Mouse (Mus musculus) yolk sac, embryonic 10.5 days (tissue): Measurements from ENCODE around the gene Apbb2.

ENCODE experiments used
- DNase-seq: peaks from one replicate; pipeline ENCODE4 v3.0.0-alpha.2; 2017; ENCODE audit warnings: low spot score

Gene Apbb2

DNA sequence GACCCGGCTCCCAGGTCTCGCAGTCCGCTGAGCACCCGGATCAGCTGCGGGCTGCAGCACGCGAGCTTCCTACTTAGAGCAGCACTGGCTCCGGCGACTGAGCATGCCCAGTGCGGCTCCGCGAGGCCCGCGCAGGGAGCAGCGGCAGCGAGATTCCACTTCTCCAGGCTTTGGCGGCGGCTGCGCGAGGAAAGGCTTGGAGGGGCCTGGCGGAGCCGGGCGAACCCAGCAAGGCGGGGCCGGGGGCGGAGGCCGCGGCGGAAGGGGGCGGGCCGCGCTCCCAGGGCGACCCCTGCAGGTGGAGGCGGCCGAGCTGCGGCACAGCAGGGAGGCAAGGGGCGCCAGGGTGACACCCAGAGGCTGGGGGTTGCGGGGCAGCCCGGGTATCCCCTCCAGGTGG, at the start of gene Apbb2:
Gene Apbb2 (minus strand): TSS at position 188 of the 400 bp plus-strand sequence.
- DNase-seq, result peak; percentile 95

DNA sequence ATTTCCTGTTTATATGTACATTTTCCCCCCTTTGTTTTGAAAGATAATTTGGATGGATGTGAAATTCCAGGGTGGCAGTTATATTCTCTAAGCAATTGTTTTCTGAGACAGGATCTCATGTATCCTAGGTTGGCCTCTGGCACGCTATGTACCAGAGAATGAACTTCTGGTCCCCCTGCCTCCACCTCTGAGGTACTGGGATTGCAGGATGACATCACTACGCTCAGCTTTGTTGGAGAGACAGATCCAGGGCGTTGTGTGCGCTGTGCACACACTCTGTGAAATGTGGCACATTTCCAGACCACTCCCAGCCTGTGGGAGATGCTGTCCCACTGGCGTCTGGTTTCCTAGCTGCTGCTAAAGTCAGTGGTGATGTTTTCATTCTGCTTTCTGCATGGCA, 35.6 kb upstream of the Apbb2 start:
- no peak for DNase-seq

DNA sequence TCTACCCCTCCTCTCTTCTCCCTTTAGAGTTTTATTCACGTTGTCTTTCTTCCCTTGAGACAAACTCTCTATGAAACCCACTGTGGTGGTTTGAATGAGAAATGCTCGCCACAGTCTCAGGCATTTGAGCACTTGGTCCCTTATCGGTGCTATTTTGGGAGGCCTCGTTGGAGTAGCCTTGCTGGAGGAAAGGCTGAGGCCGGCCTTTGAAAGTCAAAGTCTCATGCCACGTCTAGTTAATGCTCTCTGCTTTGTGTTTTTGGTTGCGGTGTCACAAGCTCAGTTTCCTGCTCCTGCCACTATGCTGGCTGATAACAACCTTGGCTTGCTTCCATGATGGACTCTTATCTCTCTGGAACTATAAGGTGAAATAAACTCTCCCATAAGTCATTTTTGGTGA, 28.9 kb upstream of the Apbb2 start:
- no peak for DNase-seq

DNA sequence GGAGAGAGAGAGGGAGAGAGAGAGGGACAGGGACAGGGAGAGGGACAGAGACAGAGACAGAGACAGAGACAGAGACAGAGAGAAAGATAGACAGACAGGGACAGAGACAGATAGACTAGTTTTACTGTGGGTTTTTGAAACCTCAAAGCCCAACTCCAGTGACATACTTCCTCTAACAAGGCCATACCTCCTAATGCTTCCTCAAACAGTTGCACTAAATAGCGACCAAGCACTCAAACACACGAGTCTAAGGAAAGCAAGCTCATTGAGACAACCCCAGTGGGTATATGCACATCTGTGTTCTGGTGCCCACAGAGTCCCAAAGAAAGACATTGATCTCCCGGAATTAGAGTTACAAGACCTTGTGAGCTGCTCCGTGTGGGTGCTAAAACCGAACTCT, 24.7 kb upstream of the Apbb2 start:
- no peak for DNase-seq

DNA sequence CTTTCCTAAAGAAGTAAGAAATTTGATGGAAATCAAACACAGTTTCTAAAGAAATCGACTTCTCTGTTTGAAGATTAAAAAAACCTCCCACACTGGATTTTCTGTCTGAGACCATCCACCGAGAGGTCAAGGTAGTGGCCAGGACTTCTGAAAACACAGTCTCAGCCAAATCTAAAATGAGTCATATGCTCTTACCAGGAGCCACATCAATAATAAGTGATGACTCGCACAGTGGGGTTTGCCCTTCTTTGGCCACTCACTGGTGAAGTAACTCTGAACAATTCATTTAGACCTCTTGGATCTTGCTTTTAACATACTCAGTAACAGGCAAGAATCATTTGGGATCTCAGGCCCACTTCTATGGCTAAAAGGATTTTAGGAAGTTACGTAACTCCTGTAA, 23.6 kb upstream of the Apbb2 start:
- no peak for DNase-seq

DNA sequence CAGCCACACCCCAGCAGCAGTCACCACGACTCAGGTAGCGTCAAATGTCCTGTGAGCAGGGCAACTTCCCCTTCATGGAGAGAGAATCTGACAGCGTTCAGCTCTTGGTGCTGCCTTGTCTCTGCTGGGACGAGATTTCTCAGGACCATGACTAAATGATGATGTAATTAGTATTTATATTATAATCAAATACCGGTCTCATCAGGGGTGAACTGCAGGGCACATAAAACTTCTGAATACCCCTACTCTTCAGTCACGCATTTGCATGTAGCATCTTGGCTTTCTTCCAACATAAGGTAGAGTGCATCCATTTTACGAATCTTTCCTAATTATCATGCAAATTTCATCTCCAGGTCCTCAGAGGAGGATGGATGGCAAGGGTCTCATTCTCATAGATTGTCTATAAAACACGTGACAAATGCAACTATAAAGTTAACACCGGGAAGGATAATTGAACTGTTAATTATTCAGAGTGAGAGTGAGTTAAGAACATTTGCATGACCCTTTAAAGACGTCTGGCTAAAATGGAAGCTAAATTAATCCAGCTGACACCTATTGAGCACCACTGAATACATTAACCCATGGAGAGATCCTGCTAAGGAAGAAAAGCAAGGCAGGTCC, 17.0 kb upstream of the Apbb2 start:
- no peak for DNase-seq

DNA sequence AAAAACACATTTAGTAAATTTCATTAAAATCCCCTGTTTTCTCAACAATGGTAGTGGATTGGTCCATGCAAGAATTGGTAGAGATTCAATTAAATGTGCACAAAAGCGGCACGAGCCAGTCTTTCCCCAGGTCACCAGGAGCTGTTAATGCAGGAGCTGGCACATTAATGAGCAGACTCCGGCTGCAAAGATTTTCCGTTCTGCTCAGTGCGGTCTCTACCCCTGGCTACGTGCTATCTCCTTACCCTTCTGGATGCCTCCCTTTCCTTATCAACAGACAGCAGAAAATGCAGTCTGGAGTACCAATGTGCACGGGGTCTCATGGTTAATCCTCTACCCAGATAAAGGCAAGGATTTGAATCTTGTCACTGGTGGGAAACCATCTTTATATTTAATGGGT, 9.2 kb upstream of the Apbb2 start:
- no peak for DNase-seq

DNA sequence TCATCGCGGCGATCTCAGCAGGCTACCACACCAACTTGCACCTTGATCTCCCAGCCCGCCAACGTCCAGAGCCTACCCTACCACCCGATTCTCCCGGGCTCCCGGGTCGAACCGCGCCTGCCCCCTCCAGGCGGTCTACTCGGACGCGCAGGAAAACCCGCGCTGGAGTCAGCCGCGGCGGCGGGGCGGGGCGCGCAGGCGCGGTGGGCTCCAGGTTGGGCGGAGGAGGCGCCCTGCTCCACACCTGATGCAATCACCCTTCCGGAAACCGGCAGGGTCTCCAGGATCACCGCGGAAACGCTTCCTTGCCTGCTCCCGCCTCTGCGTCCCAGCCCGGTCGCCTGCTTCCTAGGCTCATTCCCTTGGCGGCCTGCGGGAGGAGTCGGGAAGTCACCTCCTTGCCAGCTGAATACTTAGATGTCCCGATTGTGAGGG, 1.6 kb upstream of the Apbb2 start:
- DNase-seq, result peak; percentile 92

DNA sequence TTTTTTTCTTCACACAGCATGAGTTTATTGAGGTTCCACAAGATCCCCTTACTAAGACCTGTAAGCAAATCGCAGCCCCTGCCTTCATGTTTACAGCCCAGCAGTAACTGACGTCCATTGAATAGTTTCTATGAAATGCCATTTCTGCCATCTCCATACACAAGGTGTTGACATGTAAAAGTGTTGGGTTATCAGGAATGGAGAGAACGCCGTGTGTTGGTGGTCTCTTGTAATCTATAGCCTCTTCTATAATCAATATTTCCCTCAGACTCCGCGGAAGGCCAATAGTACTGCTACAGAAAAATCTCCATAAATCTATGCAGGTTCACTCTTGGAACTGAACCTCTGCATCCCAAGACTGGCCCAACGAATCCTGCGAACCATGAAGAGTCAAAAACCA, 1.1 kb upstream of the Apbb2 start:
- DNase-seq, result no peak

DNA sequence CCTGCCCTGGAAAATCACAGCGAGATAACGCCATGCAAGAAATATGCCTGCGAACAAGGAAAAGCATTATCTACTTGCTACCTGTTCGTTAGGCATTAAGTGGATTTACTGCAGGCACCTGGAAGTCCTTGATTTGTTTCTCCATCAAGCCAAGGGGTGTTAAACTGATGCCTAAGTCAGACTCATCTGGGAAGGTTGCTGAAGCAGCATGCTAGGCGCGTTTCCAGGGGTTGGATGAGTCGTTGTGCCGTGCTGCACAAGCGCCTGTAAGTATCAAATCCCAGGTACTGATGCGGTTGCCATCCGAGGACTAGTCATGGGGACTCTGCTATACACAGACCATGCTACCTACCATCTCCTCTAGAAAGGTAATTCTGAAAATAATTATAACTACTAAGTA, 611 bp upstream of the Apbb2 start:
- DNase-seq, result no peak

DNA sequence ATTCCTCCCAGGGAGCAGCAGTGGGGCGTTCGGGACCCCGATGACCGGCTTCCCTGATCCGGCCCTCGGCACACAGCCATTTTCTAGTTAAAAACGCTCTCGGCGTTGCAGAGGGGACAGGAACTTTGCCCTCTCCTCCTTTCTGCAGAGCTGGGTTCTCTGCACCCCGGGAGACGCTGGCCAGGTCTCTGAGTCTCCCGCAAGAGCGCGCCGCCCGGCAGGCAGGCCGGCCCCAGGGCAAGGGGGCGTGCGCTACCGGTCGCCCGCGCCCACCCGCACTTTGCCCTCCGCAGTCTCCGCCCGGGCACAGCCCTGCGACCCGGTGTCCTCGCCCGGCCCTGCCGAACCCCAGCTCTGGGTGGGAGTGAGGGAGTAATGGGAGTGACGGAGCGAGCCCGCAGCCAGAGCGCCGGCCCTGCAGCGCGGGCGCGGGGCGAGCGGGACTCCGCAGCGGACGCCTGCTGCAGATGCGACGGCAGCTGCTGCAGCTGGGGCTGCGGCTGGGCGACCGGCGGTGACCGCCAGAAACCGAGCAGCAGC, 593 bp downstream of the Apbb2 start:
- peak; percentile 80 for DNase-seq

DNA sequence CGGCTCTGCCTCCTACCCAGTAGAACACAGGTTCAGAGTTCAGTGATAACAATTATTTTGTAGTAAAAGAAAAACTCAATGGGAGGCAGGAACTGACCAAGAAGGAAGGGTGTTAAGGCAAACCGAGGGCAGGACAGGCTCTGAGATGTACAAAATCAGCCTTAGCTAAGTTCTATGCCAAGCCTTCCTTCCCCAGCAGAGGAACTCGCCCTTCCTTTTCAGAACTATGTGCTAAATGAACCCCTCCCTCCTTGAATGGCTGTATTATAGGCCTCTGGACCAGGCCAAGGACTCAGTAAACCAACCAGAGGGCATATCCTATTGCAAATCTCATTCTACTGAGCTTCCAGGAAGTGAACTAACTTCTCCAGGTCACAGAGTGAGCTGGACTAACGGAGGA, 3.6 kb downstream of the Apbb2 start:
- DNase-seq, result no peak

DNA sequence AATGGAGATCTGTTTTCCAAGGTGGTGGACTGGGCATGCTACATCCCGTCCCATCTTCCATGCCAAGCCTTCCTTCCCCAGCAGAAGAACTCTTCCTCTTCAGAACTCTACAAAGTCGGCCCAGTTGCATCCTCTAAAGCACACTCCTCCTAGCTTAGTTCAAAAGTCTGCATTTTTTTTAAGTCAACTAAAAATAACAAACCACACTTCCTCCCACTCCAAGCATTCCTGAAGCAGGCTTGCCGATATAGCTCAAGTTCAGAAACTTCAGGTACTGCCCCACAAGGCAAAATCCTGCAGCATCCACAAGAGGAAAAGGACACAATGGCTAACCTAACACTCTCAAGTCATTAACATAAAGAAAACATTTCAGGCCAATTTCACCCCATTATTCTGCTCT, 4.9 kb downstream of the Apbb2 start:
- no peak for DNase-seq

DNA sequence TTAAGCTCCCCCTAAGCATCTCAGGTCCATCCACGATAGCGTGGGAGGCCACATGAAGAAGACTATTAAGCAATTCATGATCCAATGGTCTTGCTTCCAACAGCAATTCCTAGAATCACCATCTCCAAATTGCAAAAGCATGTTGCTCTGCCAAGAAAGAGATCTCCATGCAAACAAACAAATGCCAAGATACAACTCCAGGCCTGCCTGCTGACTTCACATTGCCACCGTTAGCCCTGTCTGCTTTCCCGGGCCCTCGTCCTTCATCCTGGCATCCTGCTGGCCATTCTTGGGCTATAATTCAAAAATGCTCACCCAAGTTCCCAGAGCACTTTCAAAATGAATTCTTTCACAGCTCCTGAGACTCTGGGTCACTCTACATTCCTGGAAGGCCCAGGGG, 5.6 kb downstream of the Apbb2 start:
- DNase-seq, result no peak

DNA sequence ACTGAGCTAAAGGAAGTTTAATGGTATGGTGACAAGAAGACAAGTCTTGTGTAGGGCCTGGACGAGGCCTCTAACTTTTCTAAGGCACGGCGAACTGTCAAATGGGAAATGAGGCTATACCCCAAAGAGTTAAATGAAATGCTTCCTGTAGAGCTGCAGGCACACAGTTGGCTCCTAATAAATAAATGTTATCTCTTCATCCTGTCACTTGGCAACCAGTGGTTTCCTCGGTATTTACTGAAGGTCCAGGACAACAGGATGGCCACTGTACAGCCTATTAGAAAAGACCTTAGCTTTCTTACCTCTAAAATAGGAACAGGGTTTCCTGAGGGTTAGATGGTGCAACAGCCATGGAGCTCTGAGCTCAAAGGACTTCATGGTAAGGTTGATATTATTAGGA, 6.7 kb downstream of the Apbb2 start:
- no peak for DNase-seq

DNA sequence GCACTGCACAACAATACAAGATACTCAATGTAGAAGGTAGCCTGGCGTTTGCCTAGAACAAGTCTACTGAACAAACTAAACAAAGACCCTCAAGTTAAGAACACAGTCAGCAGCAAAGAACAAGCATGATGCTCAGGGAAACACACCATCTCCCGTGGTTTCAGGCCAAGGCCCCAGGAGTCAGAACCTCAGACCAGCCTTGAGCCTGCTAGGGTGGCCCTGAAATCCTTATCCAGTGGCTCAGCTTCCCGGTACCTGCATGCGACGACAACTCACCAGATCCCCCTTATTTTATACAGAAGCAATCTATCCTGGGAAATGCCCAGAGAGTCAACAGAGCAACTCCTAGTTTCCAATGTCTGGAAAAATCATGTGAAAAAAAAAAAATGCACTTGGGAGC, 7.2 kb downstream of the Apbb2 start:
- DNase-seq, result no peak

DNA sequence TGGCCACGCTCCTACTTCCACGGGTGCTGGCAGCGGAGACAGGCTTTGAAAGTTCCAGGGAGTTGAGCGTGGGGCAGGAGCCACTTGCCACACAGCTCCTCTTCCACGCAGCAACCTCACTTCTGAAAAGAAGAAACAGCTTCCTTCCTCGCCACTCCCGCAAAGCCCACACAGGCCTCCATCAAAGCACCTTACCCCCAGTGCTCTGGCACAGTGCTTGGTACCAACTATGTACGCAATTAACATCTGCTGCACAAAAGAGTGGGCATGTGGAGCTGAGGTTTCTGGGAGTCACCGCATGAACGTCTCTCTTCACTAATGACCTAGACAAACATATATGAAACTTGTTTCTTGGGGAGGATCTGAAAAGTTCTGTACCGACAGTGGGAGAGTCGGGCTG, 8.3 kb downstream of the Apbb2 start:
- DNase-seq, result no peak

DNA sequence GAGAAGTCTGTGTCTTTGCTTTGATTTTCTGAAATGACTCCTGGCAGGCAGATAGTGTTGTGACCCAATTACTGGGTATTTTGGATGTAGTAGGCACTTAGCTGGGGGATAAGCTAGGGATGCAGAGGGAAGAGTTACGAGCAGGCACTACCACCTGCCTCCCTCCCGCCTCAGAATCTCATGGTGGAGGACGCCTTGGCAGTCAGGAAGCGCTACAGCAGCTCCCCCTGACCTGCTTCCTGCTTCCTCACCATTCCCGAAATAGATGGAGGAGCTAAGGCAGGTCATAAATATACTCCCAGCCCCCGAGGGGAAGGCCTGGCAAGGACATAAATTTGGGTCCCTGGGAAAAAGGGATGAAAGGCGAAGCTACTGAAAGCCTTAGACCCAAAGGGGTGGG, 9.3 kb downstream of the Apbb2 start:
- DNase-seq, result no peak

DNA sequence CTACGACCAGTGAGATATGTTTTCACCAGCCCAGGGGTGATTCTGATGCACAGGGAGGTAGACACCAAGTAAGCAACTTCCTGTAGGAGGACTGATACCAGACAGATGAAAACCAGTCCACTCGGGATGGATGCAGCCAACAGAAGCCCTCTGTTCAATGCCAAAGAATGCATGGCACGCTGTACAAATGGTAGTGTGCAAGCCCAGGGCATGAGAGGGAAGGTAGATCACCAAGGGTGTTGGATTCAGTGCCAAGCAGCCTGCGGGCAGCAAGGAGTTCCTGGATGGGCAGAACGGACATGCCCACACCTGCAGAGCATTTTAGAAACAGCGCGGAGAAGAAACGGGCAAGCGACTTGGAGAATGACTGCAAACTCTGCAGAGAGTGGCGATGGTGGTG, 10.8 kb downstream of the Apbb2 start:
- no peak for DNase-seq

DNA sequence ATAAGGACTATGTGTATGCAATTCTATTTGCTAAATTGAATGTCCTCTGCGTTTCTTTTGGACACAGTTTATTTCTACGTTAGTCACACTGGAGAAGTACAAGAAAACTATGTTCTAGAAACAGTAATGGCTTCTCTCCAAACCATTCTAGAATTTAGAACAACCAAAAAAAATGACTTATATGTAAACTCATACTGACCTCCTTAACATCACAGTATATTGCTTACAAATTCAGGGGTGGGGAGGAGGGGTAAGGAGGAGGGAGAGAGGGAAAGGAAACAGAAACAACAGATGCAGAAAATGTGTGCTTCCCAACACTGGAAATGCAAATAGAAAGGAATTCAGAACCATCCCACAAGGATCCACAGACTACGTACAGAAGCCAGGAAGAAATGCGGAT, 11.4 kb downstream of the Apbb2 start:
- no peak for DNase-seq

DNA sequence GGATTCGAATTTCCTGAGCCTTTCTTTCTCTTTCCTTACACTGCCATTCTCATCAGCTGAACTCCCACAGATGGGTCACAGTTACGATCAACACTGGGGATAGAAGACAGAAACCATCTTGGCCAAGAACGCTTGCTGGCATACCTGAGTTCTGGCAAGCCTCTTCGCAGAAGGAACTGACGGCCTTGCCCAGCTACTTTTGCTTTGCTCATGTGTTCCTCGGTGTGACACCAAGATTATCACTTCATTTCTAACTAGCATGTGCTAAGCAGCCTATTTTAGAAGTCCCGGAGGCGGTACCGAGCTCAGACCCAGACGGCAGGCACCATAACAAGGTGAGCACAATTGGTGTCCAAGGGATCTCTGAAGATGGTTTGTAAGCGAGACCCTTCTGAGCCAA, 12.9 kb downstream of the Apbb2 start:
- no peak for DNase-seq

DNA sequence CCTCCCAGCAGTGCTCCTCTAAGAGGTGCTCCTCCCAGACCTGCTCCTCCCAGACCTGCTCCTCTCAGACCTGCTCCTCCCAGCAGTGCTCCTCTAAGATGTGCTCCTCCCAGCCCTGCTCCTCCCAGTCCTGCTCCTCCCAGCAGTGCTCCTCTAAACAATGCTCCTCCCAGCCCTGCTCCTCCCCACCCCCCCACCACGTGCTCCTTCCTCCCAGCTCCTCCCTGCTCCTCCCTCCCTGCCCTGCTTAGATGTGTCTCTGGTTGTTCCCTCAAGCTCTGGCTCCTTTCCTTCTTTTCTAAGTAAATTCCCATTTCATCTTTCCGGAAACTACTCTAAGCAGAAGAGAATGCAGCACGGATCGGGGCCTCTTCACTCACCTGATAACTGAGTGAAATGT, 14.2 kb downstream of the Apbb2 start:
- DNase-seq, result no peak

DNA sequence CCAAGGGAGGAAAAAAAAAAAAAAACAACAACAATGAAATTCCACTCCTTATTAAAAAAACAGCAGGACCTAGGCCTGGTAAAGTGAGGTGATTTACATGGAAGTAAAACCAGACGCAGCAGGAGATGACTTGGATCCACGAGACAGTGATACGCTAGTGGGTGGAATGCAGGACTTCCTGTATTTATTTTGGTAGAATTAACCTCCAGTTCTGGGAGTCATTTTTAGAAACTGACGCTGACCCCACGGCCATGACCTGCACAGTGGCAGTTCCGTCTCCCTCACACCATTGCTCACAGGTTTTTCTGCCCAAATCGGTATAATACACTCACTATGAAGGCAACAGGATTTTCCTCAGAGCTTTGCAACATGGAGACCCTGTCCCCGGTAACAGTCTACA, 14.8 kb downstream of the Apbb2 start:
- no peak for DNase-seq

DNA sequence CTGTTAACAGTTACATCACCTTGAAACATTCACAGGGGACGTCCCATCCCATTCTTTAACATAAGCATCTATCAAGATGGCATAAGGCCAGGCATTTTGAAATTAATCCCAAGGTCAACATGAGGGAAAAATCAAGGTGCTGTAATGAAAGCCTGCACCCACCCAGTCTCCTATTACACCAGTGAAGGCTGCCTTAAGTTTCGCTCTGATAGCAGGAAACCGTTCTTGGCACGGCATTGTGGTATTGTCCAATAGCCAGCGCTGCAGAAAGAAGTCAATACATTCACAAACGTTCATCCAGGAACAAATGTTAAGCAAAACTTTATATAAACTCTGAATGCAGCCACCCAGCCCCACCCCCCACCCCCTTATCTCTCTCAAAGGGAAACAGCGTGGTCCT, 15.4 kb downstream of the Apbb2 start:
- DNase-seq, result no peak
